Mouse (Mus musculus): ENCODE measurements around the gene Carmil1. TPM values are rescaled to one million over a fixed set of nuclear protein-coding genes. Genes with fewer than 3 reads are reported as not detected.

Gene Carmil1
- 16.6 and 19.4 TPM in 2 replicates for polyA plus RNA-seq (2014; fragmentation: Nextera tagmentation; extraction: Ambion mirVana)

- Histone ChIP-seq H3K9ac (ENCODE audit: low read length) (peak within 1 kb of the TSS; percentile 86), H3K4me2 (peak within 1 kb of the TSS; percentile 81), H3K9me3 (ENCODE audit: control insufficient read depth, low read length) (no peaks in the 10 kb centered on the region)
These were observed at the start of gene Carmil1 for GRCm38 (mm10) chr13:24280439-24281431. Gene Carmil1 (minus strand): TSS chr13:24280795.

GRCm38 (mm10) chr13:24330128-24330527 lies 49.5 kb upstream of the Carmil1 start:
- no peaks in the 10 kb centered on the region for H3K4me1 ChIP-seq (ENCODE audit: control insufficient read depth, insufficient read depth, low read length)
- H3K4me3 ChIP-seq (ENCODE audit: low read depth, low read length), result no peak overlapping the region
- no peaks in the 10 kb centered on the region for H3K9me3 ChIP-seq (ENCODE audit: control insufficient read depth, low read length)
- 81% methylated on average over 4 of the region's 4 CpGs for WGBS
- no peak for DNase-seq (ENCODE audit: low spot score, missing footprints)
- H3K9ac ChIP-seq (ENCODE audit: low read length), result no peak overlapping the region
- no peaks in the 10 kb centered on the region for H3K27me3 ChIP-seq (ENCODE audit: control insufficient read depth, insufficient read depth, low read length)
- no peak overlapping the region for H3K4me2 ChIP-seq
- no peaks in the 10 kb centered on the region for H3K36me3 ChIP-seq (ENCODE audit: control insufficient read depth, insufficient read depth, low read length)
- ATAC-seq (ENCODE audit: low FRiP score), result no peak
- no peak overlapping the region for H3K27ac ChIP-seq (ENCODE audit: low read depth, low read length)

More at GRCm38 (mm10) chr13:24280439-24281431, at the start of gene Carmil1:
- DNase-seq (ENCODE audit: low spot score, missing footprints) (peak; percentile 97), ATAC-seq (ENCODE audit: low FRiP score) (peak; percentile 97)
- no peaks in the 10 kb centered on the region for H3K36me3 ChIP-seq (ENCODE audit: control insufficient read depth, insufficient read depth, low read length)
- H3K27me3 ChIP-seq (ENCODE audit: control insufficient read depth, insufficient read depth, low read length), result peaks cover 7% of the 10 kb centered on the region; the same call in 1 of the 2 replicates
- peaks cover 10% of the 10 kb centered on the region; the same call in 1 of the 2 replicates for H3K4me1 ChIP-seq (ENCODE audit: control insufficient read depth, insufficient read depth, low read length)
- H3K4me3 ChIP-seq (ENCODE audit: low read depth, low read length), result peak within 1 kb of the TSS; percentile 64
- WGBS, result under 1% methylated on average over 81 of the region's 96 CpGs
- peak within 1 kb of the TSS; percentile 78 for H3K27ac ChIP-seq (ENCODE audit: low read depth, low read length)

DNA sequence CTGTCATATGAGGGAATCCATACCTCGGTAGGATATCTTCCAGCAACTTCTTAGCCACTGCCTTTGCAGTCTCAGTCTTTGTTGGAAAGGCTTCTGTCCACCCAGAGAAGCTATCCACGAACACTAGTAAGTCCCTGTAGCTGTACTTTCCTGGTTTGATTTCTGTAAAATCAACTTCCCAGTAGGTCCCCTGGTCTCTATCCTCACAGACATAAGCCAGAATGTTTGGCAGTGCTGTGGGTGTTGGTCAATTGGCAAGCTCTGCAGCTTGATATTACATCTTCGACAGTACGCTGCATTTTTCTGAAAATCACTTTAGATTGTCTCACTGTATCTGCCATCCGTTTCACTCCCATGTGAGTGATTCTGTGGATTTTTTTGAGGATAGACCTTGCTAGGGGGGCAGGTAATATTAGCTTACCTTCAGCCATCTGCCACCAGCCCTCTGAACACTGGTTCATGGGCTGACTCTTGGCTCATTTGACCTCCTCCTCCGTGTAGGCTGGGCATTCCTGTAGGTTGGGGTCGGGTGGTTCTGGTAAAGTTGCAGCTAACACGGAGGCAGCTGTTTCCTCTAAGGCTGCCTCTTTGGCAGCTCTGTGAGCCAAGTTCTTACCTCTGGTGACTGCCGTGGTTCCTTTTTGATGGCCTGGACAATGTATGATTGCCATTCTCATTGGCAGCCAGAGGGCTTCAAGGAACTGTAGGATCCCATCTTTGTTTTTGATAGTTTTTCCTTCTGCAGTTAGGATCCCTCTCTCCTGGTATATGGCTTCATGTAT lies 47.6 kb upstream of the Carmil1 start:
- no peak overlapping the region for H3K4me2 ChIP-seq
- H3K27me3 ChIP-seq (ENCODE audit: control insufficient read depth, insufficient read depth, low read length), result no peaks in the 10 kb centered on the region
- no peak overlapping the region for H3K27ac ChIP-seq (ENCODE audit: low read depth, low read length)
- ATAC-seq (ENCODE audit: low FRiP score) (no peak), DNase-seq (ENCODE audit: low spot score, missing footprints) (no peak)
- H3K4me3 ChIP-seq (ENCODE audit: low read depth, low read length), result no peak overlapping the region
- H3K4me1 ChIP-seq (ENCODE audit: control insufficient read depth, insufficient read depth, low read length), result no peaks in the 10 kb centered on the region
- WGBS, result 82% methylated on average over 9 of the region's 9 CpGs
- no peak overlapping the region for H3K9ac ChIP-seq (ENCODE audit: low read length)
- H3K9me3 ChIP-seq (ENCODE audit: control insufficient read depth, low read length), result no peaks in the 10 kb centered on the region
- H3K36me3 ChIP-seq (ENCODE audit: control insufficient read depth, insufficient read depth, low read length), result no peaks in the 10 kb centered on the region

- H3K36me3 ChIP-seq (ENCODE audit: control insufficient read depth, insufficient read depth, low read length), result no peaks in the 10 kb centered on the region
- WGBS, result 89% methylated on average over 5 of the region's 5 CpGs
- no peaks in the 10 kb centered on the region for H3K4me1 ChIP-seq (ENCODE audit: control insufficient read depth, insufficient read depth, low read length)
- no peaks in the 10 kb centered on the region for H3K9me3 ChIP-seq (ENCODE audit: control insufficient read depth, low read length)
- H3K4me2 ChIP-seq, result no peak within 1 kb of the TSS
- no peak for ATAC-seq (ENCODE audit: low FRiP score)
- H3K27ac ChIP-seq (ENCODE audit: low read depth, low read length), result no peak within 1 kb of the TSS
- H3K4me3 ChIP-seq (ENCODE audit: low read depth, low read length), result no peak within 1 kb of the TSS
- H3K27me3 ChIP-seq (ENCODE audit: control insufficient read depth, insufficient read depth, low read length), result no peaks in the 10 kb centered on the region
- H3K9ac ChIP-seq (ENCODE audit: low read length), result no peak within 1 kb of the TSS
- DNase-seq (ENCODE audit: low spot score, missing footprints), result no peak
These were observed 46.6 kb upstream of the Carmil1 start, which contains the start of gene Cmah for GRCm38 (mm10) chr13:24327201-24327600. Gene Cmah (plus strand): TSS chr13:24327404.

- H3K27me3 ChIP-seq (ENCODE audit: control insufficient read depth, insufficient read depth, low read length), result no peaks in the 10 kb centered on the region
- H3K27ac ChIP-seq (ENCODE audit: low read depth, low read length), result no peak overlapping the region
- ATAC-seq (ENCODE audit: low FRiP score) (no peak), DNase-seq (ENCODE audit: low spot score, missing footprints) (no peak)
- H3K4me3 ChIP-seq (ENCODE audit: low read depth, low read length), result no peak overlapping the region
- no peaks in the 10 kb centered on the region for H3K4me1 ChIP-seq (ENCODE audit: control insufficient read depth, insufficient read depth, low read length)
- H3K36me3 ChIP-seq (ENCODE audit: control insufficient read depth, insufficient read depth, low read length), result no peaks in the 10 kb centered on the region
- WGBS, result 56% methylated on average over 6 of the region's 6 CpGs
- H3K9ac ChIP-seq (ENCODE audit: low read length), result no peak overlapping the region
- no peak overlapping the region for H3K4me2 ChIP-seq
- no peaks in the 10 kb centered on the region for H3K9me3 ChIP-seq (ENCODE audit: control insufficient read depth, low read length)
These were observed 40.7 kb upstream of the Carmil1 start for GRCm38 (mm10) chr13:24321313-24321712.

DNA sequence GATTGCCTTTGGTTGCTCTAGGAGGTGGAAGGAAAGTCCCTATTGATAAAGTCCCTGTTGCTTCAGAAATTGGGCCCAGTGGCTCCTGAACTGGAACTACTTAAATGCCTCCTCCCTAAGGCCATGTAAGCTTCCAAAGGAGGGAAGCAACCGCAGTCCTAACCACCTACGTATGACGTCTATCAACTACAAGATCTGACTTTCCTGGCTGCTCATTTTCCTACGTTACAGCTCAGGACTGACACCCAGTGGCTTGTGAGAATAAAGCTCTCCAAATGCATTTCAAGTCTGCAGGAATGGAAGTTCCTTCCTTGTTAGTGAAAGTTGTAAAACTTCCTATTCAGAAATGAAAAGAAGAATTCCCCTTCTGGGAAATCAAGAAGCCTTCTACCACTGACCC lies 38.0 kb upstream of the Carmil1 start:
- no peaks in the 10 kb centered on the region for H3K27me3 ChIP-seq (ENCODE audit: control insufficient read depth, insufficient read depth, low read length)
- H3K4me3 ChIP-seq (ENCODE audit: low read depth, low read length), result no peak overlapping the region
- no peak overlapping the region for H3K27ac ChIP-seq (ENCODE audit: low read depth, low read length)
- DNase-seq (ENCODE audit: low spot score, missing footprints) (no peak), ATAC-seq (ENCODE audit: low FRiP score) (no peak)
- 34% methylated on average over 4 of the region's 4 CpGs for WGBS
- no peak overlapping the region for H3K4me2 ChIP-seq
- no peaks in the 10 kb centered on the region for H3K4me1 ChIP-seq (ENCODE audit: control insufficient read depth, insufficient read depth, low read length)
- H3K36me3 ChIP-seq (ENCODE audit: control insufficient read depth, insufficient read depth, low read length), result no peaks in the 10 kb centered on the region
- H3K9me3 ChIP-seq (ENCODE audit: control insufficient read depth, low read length), result no peaks in the 10 kb centered on the region
- no peak overlapping the region for H3K9ac ChIP-seq (ENCODE audit: low read length)

- no peaks in the 10 kb centered on the region for H3K4me1 ChIP-seq (ENCODE audit: control insufficient read depth, insufficient read depth, low read length)
- no peak for ATAC-seq (ENCODE audit: low FRiP score)
- H3K9ac ChIP-seq (ENCODE audit: low read length), result no peak overlapping the region
- H3K27me3 ChIP-seq (ENCODE audit: control insufficient read depth, insufficient read depth, low read length), result no peaks in the 10 kb centered on the region
- H3K27ac ChIP-seq (ENCODE audit: low read depth, low read length), result no peak overlapping the region
- H3K4me3 ChIP-seq (ENCODE audit: low read depth, low read length), result no peak overlapping the region
- 69% methylated on average over 3 of the region's 3 CpGs for whole genome bisulfite sequencing
- H3K9me3 ChIP-seq (ENCODE audit: control insufficient read depth, low read length), result no peaks in the 10 kb centered on the region
- no peak for DNase-seq (ENCODE audit: low spot score, missing footprints)
- no peak overlapping the region for H3K4me2 ChIP-seq
- no peaks in the 10 kb centered on the region for H3K36me3 ChIP-seq (ENCODE audit: control insufficient read depth, insufficient read depth, low read length)
These were observed 36.0 kb upstream of the Carmil1 start for GRCm38 (mm10) chr13:24316563-24316962.

- Histone ChIP-seq H3K4me1 (ENCODE audit: control insufficient read depth, insufficient read depth, low read length) (no peaks in the 10 kb centered on the region), H3K4me2 (no peak overlapping the region), H3K4me3 (ENCODE audit: low read depth, low read length) (no peak overlapping the region), H3K36me3 (ENCODE audit: control insufficient read depth, insufficient read depth, low read length) (no peaks in the 10 kb centered on the region), H3K27me3 (ENCODE audit: control insufficient read depth, insufficient read depth, low read length) (no peaks in the 10 kb centered on the region), H3K9ac (ENCODE audit: low read length) (no peak overlapping the region), H3K9me3 (ENCODE audit: control insufficient read depth, low read length) (no peaks in the 10 kb centered on the region), H3K27ac (ENCODE audit: low read depth, low read length) (no peak overlapping the region)
- no peak for DNase-seq (ENCODE audit: low spot score, missing footprints)
- no peak for ATAC-seq (ENCODE audit: low FRiP score)
- 86% methylated on average over 8 of the region's 8 CpGs for WGBS
These were observed 30.7 kb upstream of the Carmil1 start for GRCm38 (mm10) chr13:24311011-24311940.

Data from midbrain, embryonic 11.5 days (tissue).